Mouse (Mus musculus) T-helper 1 cell (primary cell): ENCODE results near the gene Sema5a.

Experiments used
- in situ Hi-C: fragments of 300-600 bp; cut with MboI, MseI; formaldehyde crosslinking; loops from one replicate; pipeline ENCODE4 v1.15.1; 2025; ENCODE audit warnings: high pct_unique_total_duplicates

Gene Sema5a

GRCm38 (mm10) chr15:32300991-32301390, 56.4 kb downstream of the Sema5a start:
- in situ Hi-C loops: no loop called here

- in situ Hi-C loops: no loop called here
These were observed 62.1 kb downstream of the Sema5a start for GRCm38 (mm10) chr15:32306557-32307243.

- in situ Hi-C loops: no loop called here
These were observed 66.2 kb downstream of the Sema5a start for GRCm38 (mm10) chr15:32310834-32311233.

GRCm38 (mm10) chr15:32311287-32311686, 66.7 kb downstream of the Sema5a start:
- in situ Hi-C loops: no loop called here

- in situ Hi-C loops: no loop called here
These were observed 72.5 kb downstream of the Sema5a start for GRCm38 (mm10) chr15:32317074-32317473.

- in situ Hi-C loops: no loop called here
These were observed 76.1 kb downstream of the Sema5a start for GRCm38 (mm10) chr15:32320739-32321138.

GRCm38 (mm10) chr15:32322455-32323220, 78.0 kb downstream of the Sema5a start:
- in situ Hi-C loops: no loop called here

- in situ Hi-C loops: no loop called here
These were observed 78.6 kb downstream of the Sema5a start for GRCm38 (mm10) chr15:32323224-32323623.

GRCm38 (mm10) chr15:32324105-32324504, 79.5 kb downstream of the Sema5a start:
- in situ Hi-C loops: no loop called here

- in situ Hi-C loops: no loop called here
These were observed 83.9 kb downstream of the Sema5a start for GRCm38 (mm10) chr15:32328370-32329004.

GRCm38 (mm10) chr15:32329670-32330330, 85.2 kb downstream of the Sema5a start:
- in situ Hi-C loops: no loop called here

GRCm38 (mm10) chr15:32330427-32330826, 85.8 kb downstream of the Sema5a start:
- in situ Hi-C loops: no loop called here

GRCm38 (mm10) chr15:32331037-32331436, 86.4 kb downstream of the Sema5a start:
- in situ Hi-C loops: no loop called here

- in situ Hi-C loops: no loop called here
These were observed 88.8 kb downstream of the Sema5a start for GRCm38 (mm10) chr15:32333456-32333855.

- in situ Hi-C loops: no loop called here
These were observed 93.2 kb downstream of the Sema5a start for GRCm38 (mm10) chr15:32337810-32338209.

GRCm38 (mm10) chr15:32338721-32339290, 94.2 kb downstream of the Sema5a start:
- in situ Hi-C loops: no loop called here

- in situ Hi-C loops: no loop called here
These were observed 94.8 kb downstream of the Sema5a start for GRCm38 (mm10) chr15:32339426-32339825.

GRCm38 (mm10) chr15:32341423-32341822, 96.8 kb downstream of the Sema5a start:
- in situ Hi-C loops: no loop called here

GRCm38 (mm10) chr15:32343544-32343943, 98.9 kb downstream of the Sema5a start:
- in situ Hi-C loops: no loop called here

- in situ Hi-C loops: no loop called here
These were observed 102.7 kb downstream of the Sema5a start for GRCm38 (mm10) chr15:32347315-32347714.

- in situ Hi-C loops: no loop called here
These were observed 104.7 kb downstream of the Sema5a start for GRCm38 (mm10) chr15:32349276-32349675.

GRCm38 (mm10) chr15:32352995-32353394, 108.4 kb downstream of the Sema5a start:
- in situ Hi-C loops: no loop called here
